Mouse (Mus musculus) ZHBTc4 (cell line): ENCODE measurements around the gene Insl3.

Experiments
- DNase-seq: peaks from one replicate; pipeline ENCODE4 v3.0.0-alpha.2; 2011; ENCODE audit warnings: low read depth, low spot score

Gene Insl3

GRCm38 (mm10) chr8:71689028-71689427, at the start of gene Insl3:
Gene Insl3 (plus strand): TSS chr8:71689214.
- DNase-seq, result peak; percentile 35

- DNase-seq, result no peak
Observed at GRCm38 (mm10) chr8:71639318-71639717, 49.7 kb upstream of the Insl3 start.

GRCm38 (mm10) chr8:71645510-71645909, 43.5 kb upstream of the Insl3 start:
- DNase-seq, result no peak

- peak; percentile 80 for DNase-seq
Observed at GRCm38 (mm10) chr8:71654600-71654999, 34.4 kb upstream of the Insl3 start.

- DNase-seq, result peak; percentile 36
Observed at GRCm38 (mm10) chr8:71657816-71658215, 31.2 kb upstream of the Insl3 start.

GRCm38 (mm10) chr8:71658515-71659049, 30.4 kb upstream of the Insl3 start:
- no peak for DNase-seq

GRCm38 (mm10) chr8:71659751-71660150, 29.3 kb upstream of the Insl3 start:
- no peak for DNase-seq

GRCm38 (mm10) chr8:71660325-71661120, 28.5 kb upstream of the Insl3 start:
- peak; percentile 91 for DNase-seq

- peak; percentile 96 for DNase-seq
Observed at GRCm38 (mm10) chr8:71665331-71666130, 23.5 kb upstream of the Insl3 start.

- no peak for DNase-seq
Observed at GRCm38 (mm10) chr8:71666855-71667254, 22.2 kb upstream of the Insl3 start.

- no peak for DNase-seq
Observed at GRCm38 (mm10) chr8:71667256-71667655, 21.8 kb upstream of the Insl3 start.

- no peak for DNase-seq
Observed at GRCm38 (mm10) chr8:71668220-71668975, 20.6 kb upstream of the Insl3 start.

GRCm38 (mm10) chr8:71670198-71670597, 18.8 kb upstream of the Insl3 start:
- no peak for DNase-seq

GRCm38 (mm10) chr8:71670621-71671548, 18.1 kb upstream of the Insl3 start:
- DNase-seq, result peak; percentile 97

- DNase-seq, result peak; percentile 94
Observed at GRCm38 (mm10) chr8:71671549-71671965, 17.5 kb upstream of the Insl3 start, which contains the start of gene Unc13a. Gene Unc13a (minus strand): TSS chr8:71671757.

- no peak for DNase-seq
Observed at GRCm38 (mm10) chr8:71672168-71672735, 16.8 kb upstream of the Insl3 start.

GRCm38 (mm10) chr8:71674071-71674470, 14.9 kb upstream of the Insl3 start:
- peak; percentile 61 for DNase-seq

GRCm38 (mm10) chr8:71675456-71676019, 13.5 kb upstream of the Insl3 start:
- DNase-seq, result no peak

- DNase-seq, result peak; percentile 82
Observed at GRCm38 (mm10) chr8:71676020-71676741, 12.8 kb upstream of the Insl3 start, which contains the start of gene Jak3. Gene Jak3 (plus strand): TSS chr8:71676296.
